Mouse (Mus musculus): ENCODE data around the gene Catsperg1.

Gene Catsperg1

GRCm38 (mm10) chr7:29134693-29135386, 79.0 kb downstream of the Catsperg1 start, which contains the start of gene Rasgrp4:
TSS of gene Rasgrp4 (plus strand) at chr7:29134851.
- peak in 1 of 2 experiments; percentile 61 for DNase-seq (ENCODE audit: low spot score in 2 of 2)

GRCm38 (mm10) chr7:29134230-29134629, 79.6 kb downstream of the Catsperg1 start:
- no peak for DNase-seq (ENCODE audit: low spot score in 2 of 2)
